Mouse (Mus musculus) layer of hippocampus, adult 2 months (tissue): ENCODE data around the gene Ndufv2. TPM values are rescaled to one million over a fixed set of nuclear protein-coding genes. Genes with fewer than 3 reads are reported as not detected.
"Not testable (repeated sequence)": the region's sequence is repeated elsewhere in the genome, so short reads cannot be mapped to it uniquely, and the experiment has no call there.

Source experiments
- DNase-seq, 2 experiments: peaks; one replicate each; pipeline ENCODE4 v3.0.0; 2022; ENCODE audit warnings: low spot score in 2 of 2
- H3K27ac ChIP-seq: fragments of 200-600 bp; 2 replicates; pipeline ENCODE4 v1.8.1; 2022
- H3K4me3 ChIP-seq: fragments of 200-600 bp; 2 replicates; pipeline ENCODE4 v1.8.1; 2022; ENCODE audit warnings: mild to moderate bottlenecking
- CTCF ChIP-seq: fragments of 200-600 bp; conservative IDR thresholded peaks from 2 replicates; pipeline ENCODE4 v1.8.1; 2022; ENCODE audit warnings: antibody characterized with exemption, mild to moderate bottlenecking, moderate library complexity
- total RNA-seq, 2 experiments: library from RNA; stranded (reverse); gene quantifications; 2 replicates each; pipeline ENCODE4 v1.2.3; 2021

Gene Ndufv2
- total RNA-seq, 2 experiments from 2014 or later: 233 to 261 TPM

- peak overlapping the region; percentile 92 for H3K27ac ChIP-seq
- peak; percentile 22 to 44 for DNase-seq
- TF ChIP-seq CTCF: no peak
- peak overlapping the region; percentile 91 for H3K4me3 ChIP-seq
These were observed 25.0 kb downstream of the Ndufv2 start for GRCm38 (mm10) chr17:66076174-66076927.

GRCm38 (mm10) chr17:66075827-66076173 lies 25.6 kb downstream of the Ndufv2 start:
- DNase-seq: no peak
- no peak for TF ChIP-seq CTCF
- Histone ChIP-seq H3K27ac (peak overlapping the region; percentile 92), H3K4me3 (peak overlapping the region; percentile 91)

GRCm38 (mm10) chr17:66073971-66074370 lies 27.4 kb downstream of the Ndufv2 start:
- no peak overlapping the region for H3K4me3 ChIP-seq
- no peak for DNase-seq
- no peak for TF ChIP-seq CTCF
- no peak overlapping the region for H3K27ac ChIP-seq

GRCm38 (mm10) chr17:66069036-66069435 lies 32.3 kb downstream of the Ndufv2 start:
- not testable (repeated sequence) for DNase-seq, H3K4me3 ChIP-seq, H3K27ac ChIP-seq

GRCm38 (mm10) chr17:66065115-66065514 lies 36.2 kb downstream of the Ndufv2 start:
- no peak for TF ChIP-seq CTCF
- no peak overlapping the region for H3K4me3 ChIP-seq
- no peak overlapping the region for H3K27ac ChIP-seq
- DNase-seq: no peak

- Histone ChIP-seq H3K27ac (no peak overlapping the region), H3K4me3 (no peak overlapping the region)
- DNase-seq: no peak
- peak; percentile 61 for TF ChIP-seq CTCF
These were observed 40.0 kb downstream of the Ndufv2 start for GRCm38 (mm10) chr17:66061241-66061938.

GRCm38 (mm10) chr17:66058160-66058559 lies 43.2 kb downstream of the Ndufv2 start:
- Histone ChIP-seq H3K4me3 (no peak overlapping the region), H3K27ac (no peak overlapping the region)
- TF ChIP-seq CTCF: no peak
- DNase-seq: no peak

- TF ChIP-seq CTCF: no peak
- Histone ChIP-seq H3K27ac (no peak overlapping the region), H3K4me3 (no peak overlapping the region)
- no peak for DNase-seq
These were observed 44.2 kb downstream of the Ndufv2 start for GRCm38 (mm10) chr17:66057145-66057544.

- DNase-seq: no peak
- no peak overlapping the region for H3K27ac ChIP-seq
- no peak overlapping the region for H3K4me3 ChIP-seq
- no peak for TF ChIP-seq CTCF
These were observed 48.0 kb downstream of the Ndufv2 start for GRCm38 (mm10) chr17:66053349-66053748.

- no peak for TF ChIP-seq CTCF
- DNase-seq: no peak
- H3K27ac ChIP-seq: no peak overlapping the region
- H3K4me3 ChIP-seq: no peak overlapping the region
These were observed 52.6 kb downstream of the Ndufv2 start for GRCm38 (mm10) chr17:66048795-66049194.

GRCm38 (mm10) chr17:66048199-66048598 lies 53.2 kb downstream of the Ndufv2 start:
- DNase-seq: no peak
- Histone ChIP-seq H3K4me3 (no peak overlapping the region), H3K27ac (no peak overlapping the region)
- no peak for TF ChIP-seq CTCF

- DNase-seq, H3K27ac ChIP-seq, H3K4me3 ChIP-seq: not testable (repeated sequence)
- peak; percentile 66 for TF ChIP-seq CTCF
These were observed 57.7 kb downstream of the Ndufv2 start for GRCm38 (mm10) chr17:66043679-66044078.

GRCm38 (mm10) chr17:66041020-66041419 lies 60.3 kb downstream of the Ndufv2 start:
- Histone ChIP-seq H3K27ac (no peak overlapping the region), H3K4me3 (no peak overlapping the region)
- no peak for TF ChIP-seq CTCF
- DNase-seq: no peak

GRCm38 (mm10) chr17:66033239-66033638 lies 68.1 kb downstream of the Ndufv2 start:
- H3K27ac ChIP-seq: no peak overlapping the region
- DNase-seq: no peak
- no peak overlapping the region for H3K4me3 ChIP-seq
- TF ChIP-seq CTCF: no peak
